Mouse (Mus musculus): Measurements from ENCODE around the gene Ralgps2. TPM values are rescaled to one million over a fixed set of nuclear protein-coding genes. Genes with fewer than 3 reads are reported as not detected.

The Ralgps2 gene
- polyA plus RNA-seq, 1 experiment from 2014 or later = 91.7 TPM

- Histone ChIP-seq H3K4me3 (no peak overlapping the region), H3K27me3 (no peaks in the 10 kb centered on the region), H3K9ac (no peak overlapping the region), H3K27ac (replicated peaks) (no peak overlapping the region), H3K9me3 (no peaks in the 10 kb centered on the region), H3K4me2 (no peak overlapping the region), H3K4me1 (replicated peaks) (peaks cover 19% of the 10 kb centered on the region), H3K36me3 (no peaks in the 10 kb centered on the region; the same call in 1 of the 2 replicates)
- 81% methylated on average over 11 of the region's 11 CpGs for WGBS
- ATAC-seq (ENCODE audit: low read depth) = no peak
Measured at GRCm38 (mm10) chr1:156841625-156842339, 97.6 kb downstream of the Ralgps2 start.

DNA sequence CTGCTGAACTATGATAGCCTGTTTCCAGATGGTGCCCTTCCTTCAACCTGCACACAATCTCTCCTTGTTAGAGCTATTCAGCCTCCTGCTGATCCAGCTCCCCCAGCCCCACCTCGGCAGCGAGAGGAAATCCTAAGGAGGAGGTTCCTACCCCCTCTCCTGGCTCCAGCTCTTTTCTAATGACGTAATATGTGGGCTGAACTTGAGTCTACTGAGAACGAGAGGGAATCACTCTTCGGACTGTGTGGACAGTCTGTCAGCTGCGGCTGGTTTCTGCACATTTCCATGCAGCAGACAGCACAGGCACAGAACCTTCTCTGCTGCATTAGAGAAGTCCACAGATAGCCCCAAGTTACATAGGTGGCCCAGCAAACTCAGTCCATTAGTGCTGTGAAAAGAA lies 100.7 kb downstream of the Ralgps2 start:
- no peaks in the 10 kb centered on the region for H3K27me3 ChIP-seq
- H3K4me1 ChIP-seq (replicated peaks) = peaks cover 19% of the 10 kb centered on the region
- 4% methylated on average over 6 of the region's 6 CpGs for WGBS
- H3K36me3 ChIP-seq = 0 out of 2 replicates have a peak, but pooled peaks cover 7% of the 10 kb centered on the region
- peak; percentile 80 for ATAC-seq (ENCODE audit: low read depth)
- peak overlapping the region; percentile 18 for H3K4me2 ChIP-seq
- H3K27ac ChIP-seq (replicated peaks) = peak overlapping the region; percentile 15; the same call in 1 of the 2 replicates
- H3K9me3 ChIP-seq = no peaks in the 10 kb centered on the region
- H3K9ac ChIP-seq = 0 out of 2 replicates have a peak overlapping the region, but pooled peaks have one; percentile 18
- no peak overlapping the region for H3K4me3 ChIP-seq

- Histone ChIP-seq H3K27ac (replicated peaks) (peak within 1 kb of the TSS; percentile 15; the same call in 1 of the 2 replicates), H3K36me3 (0 out of 2 replicates have a peak, but pooled peaks cover 7% of the 10 kb centered on the region), H3K9ac (0 out of 2 replicates have a peak within 1 kb of the TSS, but pooled peaks have one; percentile 23), H3K4me3 (no peak within 1 kb of the TSS), H3K27me3 (no peaks in the 10 kb centered on the region), H3K9me3 (no peaks in the 10 kb centered on the region), H3K4me2 (peak within 1 kb of the TSS; percentile 18), H3K4me1 (replicated peaks) (peaks cover 16% of the 10 kb centered on the region)
- 0 out of 2 replicates have a peak, but pooled peaks have one; percentile 65 for ATAC-seq (ENCODE audit: low read depth)
- WGBS = 38% methylated on average over 4 of the region's 4 CpGs
Measured at GRCm38 (mm10) chr1:156838177-156838576, 101.2 kb downstream of the Ralgps2 start, which contains the start of gene Angptl1. Gene Angptl1, plus strand, starts transcription at chr1:156838562.

- no peak overlapping the region for H3K27ac ChIP-seq (replicated peaks)
- H3K9ac ChIP-seq = no peak overlapping the region
- no peaks in the 10 kb centered on the region for H3K9me3 ChIP-seq
- peaks cover 58% of the 10 kb centered on the region for H3K36me3 ChIP-seq
- H3K4me2 ChIP-seq = no peak overlapping the region
- H3K4me1 ChIP-seq (replicated peaks) = no peaks in the 10 kb centered on the region
- no peak overlapping the region for H3K4me3 ChIP-seq
- no peaks in the 10 kb centered on the region for H3K27me3 ChIP-seq
- ATAC-seq (ENCODE audit: low read depth) = no peak
- WGBS = 94% methylated on average over 1 of the region's 1 CpGs
Measured at GRCm38 (mm10) chr1:156819236-156819635, 120.2 kb downstream of the Ralgps2 start.

DNA sequence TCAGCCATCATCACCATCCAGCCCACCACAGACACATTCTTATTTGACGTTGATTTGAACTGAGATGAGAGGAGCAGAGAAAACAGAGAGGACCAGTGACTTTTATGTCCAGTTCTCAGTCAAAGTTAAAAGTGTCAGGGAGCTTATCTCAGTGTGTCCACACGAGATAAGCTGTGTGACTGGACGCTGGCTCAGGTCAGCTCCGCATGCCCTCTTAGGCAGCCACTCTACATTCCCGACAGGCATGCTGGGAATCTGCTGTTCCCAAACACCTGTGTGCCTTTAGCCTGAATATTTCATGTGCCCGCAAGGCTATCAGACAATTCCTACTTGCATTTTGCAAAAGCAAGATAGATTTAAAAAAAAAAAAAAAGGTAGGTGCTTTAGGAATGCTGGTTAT lies 125.9 kb downstream of the Ralgps2 start:
- no peak for ATAC-seq (ENCODE audit: low read depth)
- Histone ChIP-seq H3K36me3 (peaks cover 45% of the 10 kb centered on the region), H3K27ac (replicated peaks) (no peak overlapping the region), H3K4me2 (no peak overlapping the region), H3K9ac (no peak overlapping the region), H3K9me3 (no peaks in the 10 kb centered on the region), H3K4me1 (replicated peaks) (0 out of 2 replicates have a peak, but pooled peaks cover 7% of the 10 kb centered on the region), H3K4me3 (no peak overlapping the region), H3K27me3 (no peaks in the 10 kb centered on the region)
- WGBS = 85% methylated on average over 6 of the region's 6 CpGs

DNA sequence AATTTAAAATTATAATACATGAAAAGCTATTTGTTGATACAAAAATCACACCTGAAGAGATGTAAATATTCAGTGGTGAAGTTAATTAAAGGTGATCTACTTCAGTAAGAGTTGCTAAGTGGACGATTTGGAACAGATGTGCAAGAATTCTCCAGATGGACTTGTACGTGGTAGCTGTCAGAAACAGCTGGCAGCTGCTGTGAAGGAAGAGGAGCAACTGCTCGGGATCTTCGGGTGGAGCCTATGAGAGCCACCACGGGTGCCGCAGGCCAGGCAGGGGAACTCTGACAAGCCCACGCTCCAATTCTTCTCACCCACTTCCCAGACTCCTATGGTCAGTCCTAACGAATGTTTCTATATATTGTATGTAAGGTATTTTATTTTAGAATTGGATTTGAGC lies 126.7 kb downstream of the Ralgps2 start:
- H3K9ac ChIP-seq = no peak overlapping the region
- H3K4me1 ChIP-seq (replicated peaks) = 0 out of 2 replicates have a peak, but pooled peaks cover 9% of the 10 kb centered on the region
- H3K9me3 ChIP-seq = no peaks in the 10 kb centered on the region
- H3K4me2 ChIP-seq = no peak overlapping the region
- no peak for ATAC-seq (ENCODE audit: low read depth)
- H3K4me3 ChIP-seq = no peak overlapping the region
- WGBS = 77% methylated on average over 8 of the region's 8 CpGs
- peaks cover 41% of the 10 kb centered on the region for H3K36me3 ChIP-seq
- no peak overlapping the region for H3K27ac ChIP-seq (replicated peaks)
- no peaks in the 10 kb centered on the region for H3K27me3 ChIP-seq

GRCm38 (mm10) chr1:156811928-156812327 lies 127.5 kb downstream of the Ralgps2 start:
- Histone ChIP-seq H3K9me3 (no peaks in the 10 kb centered on the region), H3K27ac (replicated peaks) (no peak overlapping the region), H3K4me3 (no peak overlapping the region), H3K36me3 (peaks cover 33% of the 10 kb centered on the region), H3K4me2 (no peak overlapping the region), H3K9ac (no peak overlapping the region), H3K27me3 (no peaks in the 10 kb centered on the region), H3K4me1 (replicated peaks) (0 out of 2 replicates have a peak, but pooled peaks cover 9% of the 10 kb centered on the region)
- 58% methylated on average over 7 of the region's 7 CpGs for WGBS
- no peak for ATAC-seq (ENCODE audit: low read depth)

- H3K4me2 ChIP-seq = no peak overlapping the region
- no peak overlapping the region for H3K27ac ChIP-seq (replicated peaks)
- no peak for ATAC-seq (ENCODE audit: low read depth)
- H3K4me1 ChIP-seq (replicated peaks) = 0 out of 2 replicates have a peak, but pooled peaks cover 9% of the 10 kb centered on the region
- 36% methylated on average over 10 of the region's 10 CpGs for WGBS
- no peaks in the 10 kb centered on the region for H3K9me3 ChIP-seq
- no peak overlapping the region for H3K4me3 ChIP-seq
- peaks cover 32% of the 10 kb centered on the region for H3K36me3 ChIP-seq
- H3K27me3 ChIP-seq = no peaks in the 10 kb centered on the region
- no peak overlapping the region for H3K9ac ChIP-seq
Measured at GRCm38 (mm10) chr1:156808332-156808731, 131.1 kb downstream of the Ralgps2 start.

DNA sequence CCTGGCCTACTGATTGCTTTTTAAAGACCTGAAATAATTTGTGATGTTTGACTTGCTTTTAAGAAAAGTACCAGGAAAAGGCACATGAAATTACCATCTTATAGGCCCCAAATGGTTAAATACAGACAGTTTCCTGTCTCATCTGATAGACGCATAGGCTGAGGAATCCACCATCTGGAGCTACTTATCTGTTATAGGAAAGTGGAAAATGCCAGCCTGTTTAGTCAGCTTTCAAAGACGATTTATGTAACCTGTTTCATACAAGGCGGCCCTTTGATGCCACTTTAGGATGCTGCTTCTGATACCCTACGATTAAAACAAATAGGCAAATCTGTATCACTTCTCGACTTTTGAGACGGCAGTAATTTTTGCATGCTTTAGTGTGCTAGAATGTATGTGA lies 138.2 kb downstream of the Ralgps2 start:
- Histone ChIP-seq H3K27ac (replicated peaks) (no peak overlapping the region), H3K4me1 (replicated peaks) (no peaks in the 10 kb centered on the region), H3K36me3 (peaks cover 14% of the 10 kb centered on the region; the same call in 1 of the 2 replicates), H3K4me2 (no peak overlapping the region), H3K9me3 (no peaks in the 10 kb centered on the region), H3K9ac (no peak overlapping the region), H3K27me3 (no peaks in the 10 kb centered on the region), H3K4me3 (no peak overlapping the region)
- ATAC-seq (ENCODE audit: low read depth) = no peak
- 78% methylated on average over 6 of the region's 6 CpGs for WGBS

- H3K4me2 ChIP-seq = no peak overlapping the region
- no peak for ATAC-seq (ENCODE audit: low read depth)
- H3K4me3 ChIP-seq = no peak overlapping the region
- H3K36me3 ChIP-seq = no peaks in the 10 kb centered on the region
- H3K9me3 ChIP-seq = no peaks in the 10 kb centered on the region
- no peak overlapping the region for H3K27ac ChIP-seq (replicated peaks)
- no peaks in the 10 kb centered on the region for H3K27me3 ChIP-seq
- H3K9ac ChIP-seq = no peak overlapping the region
- H3K4me1 ChIP-seq (replicated peaks) = no peaks in the 10 kb centered on the region
- WGBS = 70% methylated on average over 9 of the region's 9 CpGs
Measured at GRCm38 (mm10) chr1:156796251-156796650, 143.2 kb downstream of the Ralgps2 start.

- WGBS = 5% methylated on average over 5 of the region's 5 CpGs
Measured at GRCm38 (mm10) chr1:156789844-156790490, 149.5 kb downstream of the Ralgps2 start.

More at GRCm38 (mm10) chr1:156789844-156790490, 149.5 kb downstream of the Ralgps2 start:
- no peak overlapping the region for H3K9ac ChIP-seq
- H3K27me3 ChIP-seq = 0 out of 2 replicates have a peak, but pooled peaks cover 4% of the 10 kb centered on the region
- no peaks in the 10 kb centered on the region for H3K36me3 ChIP-seq
- no peak overlapping the region for H3K4me3 ChIP-seq
- H3K4me2 ChIP-seq = no peak overlapping the region
- H3K27ac ChIP-seq (replicated peaks) = 0 out of 2 replicates have a peak overlapping the region, but pooled peaks have one; percentile 2
- peaks cover 25% of the 10 kb centered on the region for H3K4me1 ChIP-seq (replicated peaks)
- ATAC-seq (ENCODE audit: low read depth) = no peak
- H3K9me3 ChIP-seq = no peaks in the 10 kb centered on the region
